In the genomic region with DNA sequence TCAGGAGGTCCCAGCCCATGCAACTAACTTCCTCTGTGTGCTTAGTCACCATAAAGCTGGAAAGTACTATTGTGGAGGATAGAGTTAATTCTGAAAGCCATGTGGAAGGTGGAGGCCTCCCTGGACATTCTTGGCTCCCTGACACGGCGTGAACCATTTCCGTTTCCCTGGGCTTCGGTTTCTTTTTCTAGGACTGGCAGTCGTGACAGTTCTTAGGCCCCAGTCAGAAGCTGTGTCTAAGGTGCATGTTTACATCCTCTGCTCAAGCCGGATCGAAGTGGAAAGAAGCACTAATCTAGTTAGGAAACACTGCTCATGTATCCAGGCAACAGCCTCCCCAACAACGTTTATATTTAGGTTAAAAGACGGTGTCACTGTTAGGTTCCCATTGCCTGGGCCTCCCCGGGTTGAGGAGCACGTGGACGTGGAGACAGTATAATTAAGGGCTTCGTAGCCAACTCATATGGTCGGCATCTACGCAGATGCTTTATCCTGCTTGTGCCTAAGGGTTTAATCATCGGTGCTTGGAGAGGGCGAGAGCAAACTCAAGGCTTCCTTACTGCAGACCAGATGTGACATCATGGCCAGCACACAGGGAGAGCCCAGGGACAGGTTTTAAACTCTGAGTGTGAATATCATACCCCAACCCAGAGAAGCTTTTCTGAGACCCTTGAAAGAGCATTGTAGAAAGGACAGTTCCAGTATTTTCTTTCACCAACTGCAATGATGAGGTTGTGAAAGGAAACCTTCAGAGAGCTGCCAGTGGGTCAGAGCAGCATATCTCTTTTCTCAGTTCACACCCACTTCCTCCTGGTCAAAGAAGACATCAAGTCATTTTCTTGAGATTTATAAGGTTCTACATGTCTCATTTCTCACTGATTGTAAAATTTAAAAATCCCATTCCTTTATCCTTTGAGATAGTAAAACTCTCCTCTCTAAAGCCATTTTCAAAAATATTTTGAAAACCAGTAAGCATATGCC, we compare ENCODE assay signal across 8 mouse cellular contexts.
A peak's percentile ranks its signal among the peaks of the same experiment; 100 is the strongest.
DNase-seq lines count a peak whose midpoint lies in the region; ATAC-seq lines count a peak whose summit lies in the region.

No protein-coding gene starts in this region.

- no peak overlapping the region for H3K4me2 ChIP-seq in midbrain, embryonic 11.5 days
- no peak overlapping the region for H3K4me2 ChIP-seq in midbrain, embryonic 15.5 days
- H3K4me2 ChIP-seq in stomach, embryonic 15.5 days = no peak overlapping the region
- no peak overlapping the region for H3K4me2 ChIP-seq in forebrain, embryonic 15.5 days (replicated peaks)

- H3K27me3 ChIP-seq in midbrain, embryonic 11.5 days (ENCODE audit: control insufficient read depth, insufficient read depth, low read length) = no peaks in the 10 kb centered on the region
- H3K27me3 ChIP-seq in midbrain, embryonic 15.5 days (replicated peaks) = no peaks in the 10 kb centered on the region
- H3K27me3 ChIP-seq in limb, embryonic 10.5 days (ENCODE audit: low read depth, poor library complexity, severe bottlenecking) = no peaks in the 10 kb centered on the region
- no peaks in the 10 kb centered on the region for H3K27me3 ChIP-seq in stomach, embryonic 15.5 days (replicated peaks)
- no peaks in the 10 kb centered on the region for H3K27me3 ChIP-seq in forebrain, embryonic 15.5 days

- no peak overlapping the region for H3K4me3 ChIP-seq in midbrain, embryonic 11.5 days (ENCODE audit: low read depth, low read length)
- H3K4me3 ChIP-seq in midbrain, embryonic 15.5 days = no peak overlapping the region
- no peak overlapping the region for H3K4me3 ChIP-seq in limb, embryonic 10.5 days
- no peak overlapping the region for H3K4me3 ChIP-seq in stomach, embryonic 15.5 days (replicated peaks)
- no peak overlapping the region for H3K4me3 ChIP-seq in forebrain, embryonic 15.5 days

- H3K27ac ChIP-seq in midbrain, embryonic 11.5 days (ENCODE audit: low read depth, low read length) = no peak overlapping the region
- H3K27ac ChIP-seq in midbrain, embryonic 15.5 days = no peak overlapping the region
- H3K27ac ChIP-seq in limb, embryonic 10.5 days = peak overlapping the region; percentile 21
- no peak overlapping the region for H3K27ac ChIP-seq in stomach, embryonic 15.5 days
- no peak overlapping the region for H3K27ac ChIP-seq in forebrain, embryonic 15.5 days (replicated peaks)

- peak; percentile 70 for DNase-seq in midbrain, embryonic 11.5 days (ENCODE audit: low spot score, missing footprints)
- DNase-seq in fibroblast of lung, adult 2 months (ENCODE audit: low read depth) = peak; percentile 62
- DNase-seq in limb, embryonic 10.5 days (ENCODE audit: low spot score) = peak; percentile 50
- no peak for DNase-seq in gastrocnemius, postnatal 25 days

- ATAC-seq in midbrain, embryonic 11.5 days (ENCODE audit: low FRiP score) = no peak
- no peak for ATAC-seq in midbrain, embryonic 15.5 days (replicated peaks)
- ATAC-seq in stomach, embryonic 15.5 days (ENCODE audit: insufficient read depth, low FRiP score, low read depth) = peak; percentile 53; the same call in 1 of the 2 replicates
- no peak for ATAC-seq in erythroblast, adult 5-6 weeks (replicated peaks; ENCODE audit: low FRiP score, poor library complexity, severe bottlenecking)
- ATAC-seq in forebrain, embryonic 15.5 days (replicated peaks) = no peak

- H3K4me1 ChIP-seq in midbrain, embryonic 11.5 days (ENCODE audit: control insufficient read depth, insufficient read depth, low read length) = no peaks in the 10 kb centered on the region; the same call in 1 of the 2 replicates
- H3K4me1 ChIP-seq in midbrain, embryonic 15.5 days = no peaks in the 10 kb centered on the region
- peaks cover 17% of the 10 kb centered on the region for H3K4me1 ChIP-seq in limb, embryonic 10.5 days
- no peaks in the 10 kb centered on the region for H3K4me1 ChIP-seq in stomach, embryonic 15.5 days
- no peaks in the 10 kb centered on the region for H3K4me1 ChIP-seq in forebrain, embryonic 15.5 days

- H3K9ac ChIP-seq in midbrain, embryonic 11.5 days (ENCODE audit: low read length) = no peak overlapping the region
- H3K9ac ChIP-seq in midbrain, embryonic 15.5 days = no peak overlapping the region
- H3K9ac ChIP-seq in stomach, embryonic 15.5 days = no peak overlapping the region
- no peak overlapping the region for H3K9ac ChIP-seq in forebrain, embryonic 15.5 days (replicated peaks)

- 64% methylated on average over 17 of the region's 17 CpGs for WGBS in midbrain, embryonic 11.5 days
- 59% methylated on average over 17 of the region's 17 CpGs for WGBS in midbrain, embryonic 15.5 days
- whole genome bisulfite sequencing in limb, embryonic 10.5 days = 47% methylated on average over 17 of the region's 17 CpGs
- WGBS in stomach, embryonic 15.5 days = 29% methylated on average over 17 of the region's 17 CpGs
- WGBS in forebrain, embryonic 15.5 days = 68% methylated on average over 17 of the region's 17 CpGs

- H3K36me3 ChIP-seq in midbrain, embryonic 11.5 days (ENCODE audit: control insufficient read depth, insufficient read depth, low read length) = no peaks in the 10 kb centered on the region
- H3K36me3 ChIP-seq in midbrain, embryonic 15.5 days (replicated peaks) = no peaks in the 10 kb centered on the region
- no peaks in the 10 kb centered on the region for H3K36me3 ChIP-seq in limb, embryonic 10.5 days
- H3K36me3 ChIP-seq in stomach, embryonic 15.5 days = no peaks in the 10 kb centered on the region
- no peaks in the 10 kb centered on the region for H3K36me3 ChIP-seq in forebrain, embryonic 15.5 days

- no peaks in the 10 kb centered on the region for H3K9me3 ChIP-seq in midbrain, embryonic 11.5 days (ENCODE audit: control insufficient read depth, low read length)
- H3K9me3 ChIP-seq in midbrain, embryonic 15.5 days = no peaks in the 10 kb centered on the region
- no peaks in the 10 kb centered on the region for H3K9me3 ChIP-seq in limb, embryonic 10.5 days (replicated peaks)
- no peaks in the 10 kb centered on the region for H3K9me3 ChIP-seq in stomach, embryonic 15.5 days
- no peaks in the 10 kb centered on the region for H3K9me3 ChIP-seq in forebrain, embryonic 15.5 days
